Mouse (Mus musculus): ENCODE results near the gene Arhgdib.

GRCm38 (mm10) chr6:136923532-136923931 lies 18.2 kb downstream of the Arhgdib start, which contains the start of gene Pde6h:
- TF ChIP-seq CTCF (IDR thresholded peaks at IDR 0.05; ENCODE audit: low read depth) (no peak), EP300 (IDR thresholded peaks at IDR 0.05; ENCODE audit: low read depth) (no peak)
